Mouse (Mus musculus) cortical plate, adult 2 months (tissue): ENCODE data around the gene Fosl1.

ENCODE experiments used
- CTCF ChIP-seq: fragments of 200-500 bp; IDR thresholded peaks from 2 replicates; pipeline ENCODE4 v1.5.1; 2011; ENCODE audit warnings: mild to moderate bottlenecking, control low read depth, low read length; ENCODE audit not compliant: insufficient read depth; ENCODE audit errors: extremely low read depth
- POLR2A ChIP-seq: fragments of 200-500 bp; IDR thresholded peaks from 2 replicates; pipeline ENCODE4 v1.6.1; 2011; ENCODE audit warnings: mild to moderate bottlenecking, low read length, control low read depth; ENCODE audit not compliant: insufficient read depth; ENCODE audit errors: extremely low read depth

DNA sequence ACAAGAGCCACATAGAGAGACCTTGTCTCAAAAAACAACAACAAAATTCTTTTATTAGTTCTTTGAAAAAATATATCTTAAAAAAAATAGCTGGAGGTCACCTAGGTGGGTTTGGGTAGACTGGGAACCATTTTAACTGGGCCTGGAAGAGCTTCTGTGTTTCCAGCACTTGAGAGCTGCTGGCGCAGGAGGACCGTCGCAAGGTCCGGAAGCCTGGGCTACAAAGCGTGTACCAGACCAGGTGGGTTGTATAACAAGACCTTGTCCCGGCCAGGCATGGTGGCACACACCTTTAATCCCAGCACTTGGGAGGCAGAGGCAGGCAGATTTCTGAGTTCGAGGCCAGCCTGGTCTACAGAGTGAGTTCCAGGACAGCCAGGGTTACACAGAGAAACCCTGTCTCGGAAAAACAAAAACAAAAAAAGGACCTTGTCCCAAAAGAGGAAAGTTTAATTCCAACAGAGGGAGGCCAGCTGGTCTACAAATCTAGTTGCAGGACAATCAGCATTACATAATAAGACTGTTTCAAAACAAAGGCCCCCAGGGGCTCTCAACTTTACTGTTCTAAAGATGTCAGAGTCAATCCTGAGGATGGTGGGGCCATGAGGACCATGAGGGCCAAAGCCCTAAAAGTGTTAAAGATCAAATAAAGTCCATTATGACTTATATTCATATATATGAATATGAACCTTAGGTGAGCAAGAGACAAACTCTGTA is 28.4 kb upstream of the Fosl1 start:
- TF ChIP-seq CTCF (no peak), POLR2A (no peak)
